8 mouse cellular contexts compared by ENCODE assay signal in genomic region chr19:38642515-38642914, GRCm38 (mm10).
DNase-seq lines count a peak whose midpoint lies in the region; ATAC-seq and TF ChIP-seq lines count a peak whose summit lies in the region.
"Not testable (repeated sequence)": the region's sequence is repeated elsewhere in the genome, so short reads cannot be mapped to it uniquely, and the experiment has no call there.

No protein-coding gene starts in this region.

- in situ Hi-C loops in Patski (cut with MboI; ENCODE audit: low pct_unique_long_range_greater_than_20kb): not testable (repeated sequence)

- DNase-seq in 416B (ENCODE audit: low read depth): peak; percentile 43
- peak; percentile 42 for DNase-seq in ES-CJ7 (ENCODE audit: low read depth, low spot score)
- DNase-seq in Patski (ENCODE audit: low read depth, low spot score); forebrain, postnatal 0 days; hindbrain, postnatal 0 days (ENCODE audit: low spot score); layer of hippocampus, adult 2 months (ENCODE audit: low spot score in 2 of 2): not testable (repeated sequence)
- DNase-seq in lung, embryonic 14.5 days: peak; percentile 51
- DNase-seq in thymus, postnatal 0 days (ENCODE audit: low spot score): peak; percentile 9

- H3K36me3 ChIP-seq in forebrain, postnatal 0 days (ENCODE audit: insufficient read depth); hindbrain, postnatal 0 days (ENCODE audit: insufficient read depth, low read length); lung, embryonic 14.5 days (ENCODE audit: insufficient read depth): not testable (repeated sequence)

- peak; percentile 58 for TF ChIP-seq CTCF in Patski (IDR thresholded peaks at IDR 0.05)
- TF ChIP-seq CTCF in forebrain, postnatal 0 days (IDR thresholded peaks at IDR 0.05; ENCODE audit: low read depth): peak; percentile 34; the same call in 1 of the 2 replicates
- peak; percentile 37 for TF ChIP-seq CTCF in hindbrain, postnatal 0 days (IDR thresholded peaks at IDR 0.05; ENCODE audit: low read depth)
- peak; percentile 68 for TF ChIP-seq CTCF in layer of hippocampus, adult 2 months (conservative IDR thresholded peaks at IDR 0.05)
- peak; percentile 45 for TF ChIP-seq CTCF in lung, embryonic 14.5 days (IDR thresholded peaks at IDR 0.05; ENCODE audit: low read depth)

- H3K4me1 ChIP-seq in forebrain, postnatal 0 days (ENCODE audit: insufficient read depth); hindbrain, postnatal 0 days (ENCODE audit: insufficient read depth, low read length); lung, embryonic 14.5 days (ENCODE audit: insufficient read depth): not testable (repeated sequence)

- H3K9ac ChIP-seq in forebrain, postnatal 0 days; hindbrain, postnatal 0 days (replicated peaks; ENCODE audit: low read length); lung, embryonic 14.5 days: not testable (repeated sequence)

- ATAC-seq in Patski; forebrain, postnatal 0 days; hindbrain, postnatal 0 days; lung, embryonic 14.5 days (ENCODE audit: insufficient read depth): not testable (repeated sequence)

- H3K9me3 ChIP-seq in forebrain, postnatal 0 days (ENCODE audit: low read length); hindbrain, postnatal 0 days (ENCODE audit: low read length); lung, embryonic 14.5 days (ENCODE audit: low read depth, low read length): not testable (repeated sequence)

- WGBS in forebrain, postnatal 0 days: 68% methylated on average over 1 of the region's 1 CpGs
- 63% methylated on average over 1 of the region's 1 CpGs for WGBS in hindbrain, postnatal 0 days
- WGBS in lung, embryonic 14.5 days: 60% methylated on average over 1 of the region's 1 CpGs

- H3K27me3 ChIP-seq in Patski; forebrain, postnatal 0 days (ENCODE audit: insufficient read depth, low read length); hindbrain, postnatal 0 days (ENCODE audit: insufficient read depth, low read length); lung, embryonic 14.5 days (ENCODE audit: insufficient read depth, low read length): not testable (repeated sequence)

- not testable (repeated sequence) for H3K4me3 ChIP-seq in forebrain, postnatal 0 days (ENCODE audit: low read depth, low read length); hindbrain, postnatal 0 days (ENCODE audit: low read length); layer of hippocampus, adult 2 months; lung, embryonic 14.5 days (ENCODE audit: low read depth, low read length)

- not testable (repeated sequence) for H3K27ac ChIP-seq in forebrain, postnatal 0 days (ENCODE audit: low read depth, low read length); hindbrain, postnatal 0 days; layer of hippocampus, adult 2 months; lung, embryonic 14.5 days (ENCODE audit: low read depth)

- H3K4me2 ChIP-seq in forebrain, postnatal 0 days (ENCODE audit: low read depth); hindbrain, postnatal 0 days (ENCODE audit: low read depth, low read length); lung, embryonic 14.5 days: not testable (repeated sequence)

- CTCF ChIA-PET in Patski (lab: Charles Lee): interaction anchor here (1.4 to 1.9 kb wide), 4 partner anchors 10 to 75 kb away, joined by 3 to 4 read pairs (median 4); no protein-coding TSS in a partner anchor

- POLR2A ChIA-PET in Patski (lab: Charles Lee): not testable (repeated sequence)
